Mouse (Mus musculus): ENCODE results near the gene Efcab7.
A peak's percentile ranks its signal among the peaks of the same experiment; 100 is the strongest.

Efcab7 gene

GRCm38 (mm10) chr4:99829094-99830073 is at the start of gene Efcab7:
TSS of gene Efcab7 (plus strand) at chr4:99829198.
- DNase-seq (ENCODE audit: low read depth, low spot score): peak; percentile 79

- no peak for DNase-seq (ENCODE audit: low read depth, low spot score)
These were observed 36.6 kb upstream of the Efcab7 start for GRCm38 (mm10) chr4:99792365-99792764.

GRCm38 (mm10) chr4:99816697-99817460 is 12.1 kb upstream of the Efcab7 start:
- no peak for DNase-seq (ENCODE audit: low read depth, low spot score)

- DNase-seq (ENCODE audit: low read depth, low spot score): no peak
These were observed 661 bp upstream of the Efcab7 start for GRCm38 (mm10) chr4:99828337-99828736.

GRCm38 (mm10) chr4:99828739-99829093 is 282 bp upstream of the Efcab7 start:
- DNase-seq (ENCODE audit: low read depth, low spot score): no peak

- no peak for DNase-seq (ENCODE audit: low read depth, low spot score)
These were observed 52.9 kb downstream of the Efcab7 start for GRCm38 (mm10) chr4:99881882-99882281.

GRCm38 (mm10) chr4:99882405-99882804 is 53.4 kb downstream of the Efcab7 start:
- no peak for DNase-seq (ENCODE audit: low read depth, low spot score)

- DNase-seq (ENCODE audit: low read depth, low spot score): no peak
These were observed 85.0 kb downstream of the Efcab7 start for GRCm38 (mm10) chr4:99913894-99914451.

- DNase-seq (ENCODE audit: low read depth, low spot score): no peak
These were observed 97.4 kb downstream of the Efcab7 start for GRCm38 (mm10) chr4:99926380-99926779.

- no peak for DNase-seq (ENCODE audit: low read depth, low spot score)
These were observed 99.5 kb downstream of the Efcab7 start for GRCm38 (mm10) chr4:99928521-99928920.

GRCm38 (mm10) chr4:99929149-99929612 is 100.2 kb downstream of the Efcab7 start, which contains the start of gene Pgm1:
TSS of gene Pgm1 (plus strand) at chr4:99929414.
- DNase-seq (ENCODE audit: low read depth, low spot score): peak; percentile 71

GRCm38 (mm10) chr4:99929613-99930517 is 100.9 kb downstream of the Efcab7 start, which contains the start of gene Itgb3bp:
TSS of gene Itgb3bp (minus strand) at chr4:99929813.
- peak; percentile 56 for DNase-seq (ENCODE audit: low read depth, low spot score)

GRCm38 (mm10) chr4:99930518-99931239 is 101.7 kb downstream of the Efcab7 start:
- DNase-seq (ENCODE audit: low read depth, low spot score): no peak

GRCm38 (mm10) chr4:99931240-99931580 is 102.2 kb downstream of the Efcab7 start:
- DNase-seq (ENCODE audit: low read depth, low spot score): no peak

- DNase-seq (ENCODE audit: low read depth, low spot score): no peak
These were observed 102.8 kb downstream of the Efcab7 start for GRCm38 (mm10) chr4:99931807-99932206.

GRCm38 (mm10) chr4:99934859-99935258 is 105.9 kb downstream of the Efcab7 start:
- no peak for DNase-seq (ENCODE audit: low read depth, low spot score)

- DNase-seq (ENCODE audit: low read depth, low spot score): no peak
These were observed 107.3 kb downstream of the Efcab7 start for GRCm38 (mm10) chr4:99936278-99936677.

- no peak for DNase-seq (ENCODE audit: low read depth, low spot score)
These were observed 110.9 kb downstream of the Efcab7 start for GRCm38 (mm10) chr4:99939711-99940505.

GRCm38 (mm10) chr4:99941655-99942414 is 112.8 kb downstream of the Efcab7 start:
- DNase-seq (ENCODE audit: low read depth, low spot score): no peak
